Mouse (Mus musculus) kidney, embryonic 16.5 days (tissue): ENCODE measurements around the gene Grhl3. TPM values are rescaled to one million over a fixed set of nuclear protein-coding genes. Genes with fewer than 3 reads are reported as not detected.
A peak's percentile ranks its signal among the peaks of the same experiment; 100 is the strongest.

Experiments used
- ATAC-seq: fragments of 200-750 bp; cut with Nextera tagmentation; 2 replicates; pipeline ENCODE4 v1.8.0; 2017; ENCODE audit warnings: moderate TSS enrichment; ENCODE audit not compliant: low FRiP score, low TSS enrichment
- H3K27ac ChIP-seq: fragments of 300-500 bp; sonication (generic); 2 replicates; pipeline ENCODE4 v1.5.1; 2014; ENCODE audit warnings: low read length
- H3K27me3 ChIP-seq: fragments of 300-500 bp; sonication (generic); 2 replicates; pipeline ENCODE4 v1.6.1; 2014; ENCODE audit warnings: low read length, control low read depth, mixed read lengths; ENCODE audit not compliant: insufficient read depth
- H3K36me3 ChIP-seq: fragments of 300-500 bp; sonication (generic); 2 replicates; pipeline ENCODE4 v1.6.1; 2014; ENCODE audit warnings: low read length, control low read depth, mixed read lengths; ENCODE audit not compliant: insufficient read depth
- H3K4me1 ChIP-seq: fragments of 300-500 bp; sonication (generic); 2 replicates; pipeline ENCODE4 v1.6.1; 2014; ENCODE audit warnings: low read length, control low read depth, mixed read lengths; ENCODE audit not compliant: insufficient read depth
- H3K4me2 ChIP-seq: fragments of 300-500 bp; sonication (generic); replicated peaks from 2 replicates; pipeline ENCODE4 v1.6.1; 2014; ENCODE audit warnings: low read depth, low read length
- H3K4me3 ChIP-seq: fragments of 300-500 bp; sonication (generic); 2 replicates; pipeline ENCODE4 v1.5.1; 2014; ENCODE audit warnings: mild to moderate bottlenecking, low read length
- H3K9ac ChIP-seq: fragments of 300-500 bp; sonication (generic); replicated peaks from 2 replicates; pipeline ENCODE4 v1.6.1; 2014; ENCODE audit warnings: low read length
- H3K9me3 ChIP-seq: fragments of 300-500 bp; sonication (generic); 2 replicates; pipeline ENCODE4 v1.6.1; 2016; ENCODE audit warnings: low read length, control low read depth
- WGBS: fragments of 180-500 bp; shearing (Covaris S2); extraction: QIAGEN DNeasy Blood & Tissue Kit; methylation state at CpG from one replicate; pipeline ENCODE4 v1.1.7; 2014; 5-methylcytosine and 5-hydroxymethylcytosine counted together
- polyA plus RNA-seq: library from polyadenylated mRNA; unstranded; fragments of >200 nt; fragmentation: Nextera tagmentation; extraction: Ambion mirVana; gene quantifications from 2 replicates; pipeline ENCODE4 v1.2.1, GENCODE M21; 2015

The Grhl3 gene
- polyA plus RNA-seq, 1 experiment from 2014 or later: 4.9 TPM

GRCm38 (mm10) chr4:135501587-135501986 lies 71.8 kb downstream of the Grhl3 start:
- no peak overlapping the region for H3K4me3 ChIP-seq
- H3K4me2 ChIP-seq: no peak overlapping the region
- WGBS: 76% methylated on average over 4 of the region's 4 CpGs
- no peak overlapping the region for H3K9ac ChIP-seq
- no peaks in the 10 kb centered on the region for H3K36me3 ChIP-seq
- H3K27me3 ChIP-seq: no peaks in the 10 kb centered on the region
- no peak for ATAC-seq
- no peaks in the 10 kb centered on the region for H3K4me1 ChIP-seq
- no peak overlapping the region for H3K27ac ChIP-seq
- 0 out of 2 replicates have a peak, but pooled peaks cover 4% of the 10 kb centered on the region for H3K9me3 ChIP-seq

- 70% methylated on average over 3 of the region's 3 CpGs for WGBS
- H3K36me3 ChIP-seq: no peaks in the 10 kb centered on the region
- H3K4me2 ChIP-seq: no peak overlapping the region
- no peak overlapping the region for H3K4me3 ChIP-seq
- H3K4me1 ChIP-seq: peaks cover 6% of the 10 kb centered on the region; the same call in 1 of the 2 replicates
- no peak overlapping the region for H3K9ac ChIP-seq
- H3K9me3 ChIP-seq: 0 out of 2 replicates have a peak, but pooled peaks cover 4% of the 10 kb centered on the region
- ATAC-seq: no peak
- H3K27ac ChIP-seq: no peak overlapping the region
- no peaks in the 10 kb centered on the region for H3K27me3 ChIP-seq
Observed at GRCm38 (mm10) chr4:135499831-135500230, 73.6 kb downstream of the Grhl3 start.

- Histone ChIP-seq H3K27me3 (no peaks in the 10 kb centered on the region), H3K36me3 (no peaks in the 10 kb centered on the region), H3K9me3 (0 out of 2 replicates have a peak, but pooled peaks cover 4% of the 10 kb centered on the region), H3K4me1 (peaks cover 13% of the 10 kb centered on the region), H3K4me3 (no peak overlapping the region), H3K9ac (no peak overlapping the region), H3K4me2 (no peak overlapping the region), H3K27ac (no peak overlapping the region)
- WGBS: 63% methylated on average over 6 of the region's 6 CpGs
- no peak for ATAC-seq
Observed at GRCm38 (mm10) chr4:135498136-135498535, 75.3 kb downstream of the Grhl3 start.

GRCm38 (mm10) chr4:135495810-135496209 lies 77.6 kb downstream of the Grhl3 start:
- Histone ChIP-seq H3K4me1 (peaks cover 13% of the 10 kb centered on the region), H3K36me3 (no peaks in the 10 kb centered on the region), H3K4me2 (peak overlapping the region; percentile 72), H3K27me3 (no peaks in the 10 kb centered on the region), H3K4me3 (peak overlapping the region; percentile 58), H3K9ac (no peak overlapping the region), H3K27ac (no peak overlapping the region), H3K9me3 (0 out of 2 replicates have a peak, but pooled peaks cover 4% of the 10 kb centered on the region)
- ATAC-seq: 0 out of 2 replicates have a peak, but pooled peaks have one; percentile 39
- WGBS: 14% methylated on average over 18 of the region's 18 CpGs

GRCm38 (mm10) chr4:135495397-135495791 lies 78.0 kb downstream of the Grhl3 start:
- Histone ChIP-seq H3K9me3 (0 out of 2 replicates have a peak, but pooled peaks cover under 1% of the 10 kb centered on the region), H3K27me3 (no peaks in the 10 kb centered on the region), H3K4me3 (peak overlapping the region; percentile 58), H3K9ac (peak overlapping the region; percentile 54), H3K4me1 (peaks cover 13% of the 10 kb centered on the region), H3K27ac (peak overlapping the region; percentile 57), H3K4me2 (peak overlapping the region; percentile 72), H3K36me3 (peaks cover 3% of the 10 kb centered on the region)
- no peak for ATAC-seq
- WGBS: 12% methylated on average over 9 of the region's 9 CpGs

- Histone ChIP-seq H3K4me1 (peaks cover 13% of the 10 kb centered on the region), H3K9me3 (no peaks in the 10 kb centered on the region), H3K36me3 (peaks cover 8% of the 10 kb centered on the region), H3K4me2 (peak within 1 kb of the TSS; percentile 72), H3K27ac (peak within 1 kb of the TSS; percentile 80), H3K9ac (peak within 1 kb of the TSS; percentile 62), H3K4me3 (peak within 1 kb of the TSS; percentile 58), H3K27me3 (no peaks in the 10 kb centered on the region)
- under 1% methylated on average over 53 of the region's 53 CpGs for WGBS
- ATAC-seq: peak; percentile 97
Observed at GRCm38 (mm10) chr4:135494521-135495396, 78.7 kb downstream of the Grhl3 start, which contains the start of the genes Stpg1 and Nipal3. Gene Stpg1, plus strand, starts transcription at chr4:135494790. Gene Nipal3, minus strand, starts transcription at chr4:135495038.

- peak overlapping the region; percentile 62 for H3K9ac ChIP-seq
- ATAC-seq: no peak
- under 1% methylated on average over 32 of the region's 33 CpGs for WGBS
Observed at GRCm38 (mm10) chr4:135493691-135494520, 79.5 kb downstream of the Grhl3 start.

GRCm38 (mm10) chr4:135493271-135493670 lies 80.2 kb downstream of the Grhl3 start:
- WGBS: 51% methylated on average over 4 of the region's 4 CpGs
- Histone ChIP-seq H3K27ac (peak overlapping the region; percentile 80; the same call in 1 of the 2 replicates), H3K27me3 (no peaks in the 10 kb centered on the region), H3K9ac (peak overlapping the region; percentile 62; the same call in 1 of the 2 replicates), H3K36me3 (peaks cover 8% of the 10 kb centered on the region), H3K9me3 (no peaks in the 10 kb centered on the region), H3K4me3 (peak overlapping the region; percentile 58), H3K4me2 (peak overlapping the region; percentile 72), H3K4me1 (peaks cover 13% of the 10 kb centered on the region)
- no peak for ATAC-seq

More at GRCm38 (mm10) chr4:135493691-135494520, 79.5 kb downstream of the Grhl3 start:
- Histone ChIP-seq H3K9me3 (no peaks in the 10 kb centered on the region), H3K27ac (peak overlapping the region; percentile 80), H3K4me3 (peak overlapping the region; percentile 58), H3K27me3 (no peaks in the 10 kb centered on the region), H3K4me2 (peak overlapping the region; percentile 72), H3K4me1 (peaks cover 13% of the 10 kb centered on the region), H3K36me3 (peaks cover 8% of the 10 kb centered on the region)
